Mouse (Mus musculus): ENCODE results near the gene Siah1a. TPM values are rescaled to one million over a fixed set of nuclear protein-coding genes. Genes with fewer than 3 reads are reported as not detected.

Siah1a gene
- total RNA-seq, 2 experiments from 2014 or later = 30.9 to 32.9 TPM

DNA sequence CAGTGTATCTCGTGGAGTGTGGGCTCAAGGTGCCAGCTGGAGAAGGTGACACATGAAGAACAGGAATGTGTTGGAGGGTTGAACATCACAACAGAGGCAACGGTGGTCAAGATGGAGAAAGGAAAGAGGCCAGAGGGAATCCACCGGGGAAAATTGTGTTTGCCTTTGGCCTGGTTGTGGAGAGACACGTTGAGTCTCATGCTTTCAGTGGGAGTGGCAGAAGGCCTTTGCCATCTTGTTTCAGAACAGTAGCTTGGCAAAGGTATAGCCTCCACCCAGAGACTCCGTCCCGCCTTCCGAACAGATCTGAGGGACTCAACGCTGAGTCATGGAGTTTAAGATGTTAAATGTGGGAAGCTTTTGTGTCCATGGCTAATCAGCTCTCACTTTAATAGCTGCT is 19.9 kb upstream of the Siah1a start:
- no peak for TF ChIP-seq CTCF (IDR thresholded peaks at IDR 0.05)
- H3K27ac ChIP-seq = no peak overlapping the region
- intact Hi-C loops (cut with DNase I) = no loop called here
- no peak for DNase-seq (ENCODE audit: extremely low spot score in 1 of 2, low spot score in 2 of 2)
- H3K4me3 ChIP-seq = no peak overlapping the region

DNA sequence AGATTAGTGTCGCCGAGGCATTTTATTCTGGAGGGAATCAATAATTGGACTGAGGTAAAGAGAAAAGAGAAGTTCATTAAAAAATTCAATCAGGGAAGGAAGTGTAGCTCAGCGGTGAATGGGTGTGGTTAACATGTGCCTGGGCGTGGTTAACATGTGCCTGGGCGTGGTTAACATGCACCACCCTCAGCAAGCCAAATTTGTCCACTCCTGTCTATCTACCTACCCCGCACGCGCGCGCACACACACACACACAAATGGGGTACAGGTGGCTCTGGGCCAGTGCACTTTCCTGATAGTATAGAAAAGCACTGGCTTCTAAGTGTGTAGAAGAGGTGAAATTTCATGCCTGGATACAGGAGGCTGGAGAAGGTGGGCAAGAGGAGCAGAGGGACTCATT is 19.4 kb upstream of the Siah1a start:
- Histone ChIP-seq H3K4me3 (no peak overlapping the region), H3K27ac (no peak overlapping the region)
- intact Hi-C loops (cut with DNase I) = no loop called here
- no peak for DNase-seq (ENCODE audit: extremely low spot score in 1 of 2, low spot score in 2 of 2)
- TF ChIP-seq CTCF (IDR thresholded peaks at IDR 0.05) = no peak

DNA sequence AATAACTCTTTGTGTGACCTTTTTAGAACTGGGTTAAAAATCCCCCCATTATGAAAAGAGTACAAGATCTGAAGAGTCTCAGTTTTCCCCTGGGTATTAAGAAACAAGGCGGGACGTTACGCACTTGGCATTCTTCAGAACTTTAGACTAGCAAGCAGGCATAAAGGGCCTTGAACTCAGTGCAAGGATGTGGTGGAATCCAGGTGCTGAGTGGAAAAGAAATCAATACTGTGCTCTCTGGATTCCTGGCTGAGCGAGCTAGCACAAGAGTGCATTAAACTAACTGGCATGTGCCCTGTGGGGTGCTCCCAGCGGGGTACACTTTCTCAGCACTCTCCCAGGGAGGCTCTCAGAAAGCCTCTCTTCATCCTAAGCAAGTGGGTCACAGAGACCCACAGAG is 17.1 kb upstream of the Siah1a start:
- no peak overlapping the region for H3K27ac ChIP-seq
- intact Hi-C loops (cut with DNase I) = no loop called here
- H3K4me3 ChIP-seq = no peak overlapping the region
- DNase-seq (ENCODE audit: extremely low spot score in 1 of 2, low spot score in 2 of 2) = no peak
- no peak for TF ChIP-seq CTCF (IDR thresholded peaks at IDR 0.05)

DNA sequence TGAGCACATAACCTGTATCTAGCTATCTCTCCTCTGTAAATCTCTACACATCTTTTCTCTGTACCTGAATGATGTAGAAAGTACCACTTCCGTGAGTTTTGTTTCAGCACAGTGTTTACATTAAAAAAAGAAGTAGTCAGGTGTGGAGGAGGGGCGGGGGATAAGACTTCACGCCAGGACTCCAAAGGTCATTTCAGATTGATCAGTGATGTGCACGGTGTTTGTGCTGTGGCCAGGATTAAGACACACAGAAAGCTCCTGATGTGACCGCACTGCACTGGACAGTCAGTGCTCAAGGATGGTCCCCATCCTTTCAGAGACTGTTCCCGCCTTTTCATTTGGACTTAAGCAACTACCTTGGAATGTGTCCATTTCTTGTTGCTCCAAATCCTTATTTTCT is 15.0 kb upstream of the Siah1a start:
- TF ChIP-seq CTCF (IDR thresholded peaks at IDR 0.05) = no peak
- no peak overlapping the region for H3K4me3 ChIP-seq
- no peak overlapping the region for H3K27ac ChIP-seq
- intact Hi-C loops (cut with DNase I) = no loop called here
- DNase-seq (ENCODE audit: extremely low spot score in 1 of 2, low spot score in 2 of 2) = no peak

DNA sequence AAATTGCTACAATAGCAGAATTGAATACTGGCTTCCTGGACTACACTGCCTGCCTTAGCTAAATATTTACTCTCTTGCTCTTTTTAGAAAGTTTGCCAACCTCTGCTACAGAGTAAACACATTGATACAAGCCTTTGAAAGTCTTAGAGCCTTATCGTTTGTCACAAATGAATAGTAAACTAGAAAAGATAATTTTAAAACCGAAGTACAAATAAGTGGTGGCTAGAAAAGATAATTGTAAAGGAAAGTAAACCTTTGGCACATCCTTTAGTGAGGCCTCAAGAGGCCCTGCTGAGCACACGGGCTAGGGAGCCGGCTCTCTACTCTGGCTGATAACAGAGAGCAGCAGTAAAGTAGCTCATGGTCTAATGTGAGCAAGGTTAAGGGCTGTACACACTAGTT is 13.4 kb upstream of the Siah1a start:
- no peak for DNase-seq (ENCODE audit: extremely low spot score in 1 of 2, low spot score in 2 of 2)
- Histone ChIP-seq H3K4me3 (no peak overlapping the region), H3K27ac (no peak overlapping the region)
- intact Hi-C loops (cut with DNase I) = no loop called here
- TF ChIP-seq CTCF (IDR thresholded peaks at IDR 0.05) = no peak

DNA sequence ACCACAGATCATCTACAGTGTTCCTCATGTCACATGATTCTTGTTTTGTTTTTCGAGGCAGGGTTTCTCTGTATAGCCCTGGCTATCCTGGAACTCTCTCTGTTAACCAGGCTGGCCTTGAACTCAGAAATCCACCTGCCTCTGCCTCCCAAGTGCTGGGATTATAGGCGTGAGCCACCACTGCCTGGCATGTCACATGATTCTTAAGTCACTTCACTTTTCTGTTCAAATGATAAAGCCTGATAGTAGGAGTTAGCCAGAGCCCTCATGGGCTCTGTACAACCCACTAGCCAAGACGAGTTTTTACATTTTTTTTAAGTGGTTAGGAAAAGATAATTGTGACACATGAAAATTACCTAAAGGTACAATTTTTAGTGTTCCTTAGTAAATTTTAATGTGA is 12.9 kb upstream of the Siah1a start:
- no peak for DNase-seq (ENCODE audit: extremely low spot score in 1 of 2, low spot score in 2 of 2)
- TF ChIP-seq CTCF (IDR thresholded peaks at IDR 0.05) = no peak
- intact Hi-C loops (cut with DNase I) = no loop called here

DNA sequence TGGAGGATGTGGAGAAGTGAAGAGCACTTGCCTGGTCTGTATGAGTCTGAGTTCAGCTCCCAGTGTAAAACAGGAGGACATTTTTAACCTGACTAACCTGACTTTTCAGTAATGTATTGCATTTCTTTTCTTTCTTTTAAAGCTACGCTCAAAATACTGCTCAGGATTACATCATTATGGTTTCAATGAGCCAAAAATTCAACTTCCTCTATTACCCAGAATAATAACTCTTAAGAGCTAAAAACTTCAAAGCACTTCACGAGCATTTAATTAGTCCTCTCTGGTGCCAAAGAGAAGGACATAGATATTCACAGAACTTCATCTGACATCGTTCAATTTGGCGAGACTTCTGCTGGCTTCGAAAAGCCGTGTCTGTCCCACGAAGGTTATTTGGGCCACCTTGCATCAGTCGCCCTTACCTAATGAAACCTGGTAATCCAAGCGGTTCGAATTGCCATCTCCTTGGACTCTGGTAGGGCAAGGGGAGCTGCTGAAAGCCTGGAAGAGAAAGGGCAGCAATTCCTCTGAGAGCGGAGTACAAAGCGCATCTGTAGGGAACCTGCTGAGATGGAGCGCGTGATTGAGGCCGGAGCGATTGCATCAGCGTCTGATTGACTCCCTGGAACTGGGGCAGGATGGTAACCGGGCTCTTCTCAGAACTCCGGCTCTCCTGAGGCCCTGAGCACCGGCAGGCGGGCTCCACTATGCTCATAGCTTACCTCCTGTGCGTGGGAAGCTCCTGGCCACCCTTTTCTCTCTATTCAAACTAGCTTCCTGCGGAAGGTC is 11.4 kb upstream of the Siah1a start:
- peak; percentile 38 to 45 for DNase-seq (ENCODE audit: extremely low spot score in 1 of 2, low spot score in 2 of 2)
- peak overlapping the region; percentile 56; the same call in 1 of the 2 replicates for H3K27ac ChIP-seq
- H3K4me3 ChIP-seq = peak overlapping the region; percentile 37
- no peak for TF ChIP-seq CTCF (IDR thresholded peaks at IDR 0.05)
- intact Hi-C loops (cut with DNase I) = no loop called here

More for the DNA sequence above, 12.9 kb upstream of the Siah1a start:
- Histone ChIP-seq H3K27ac (no peak overlapping the region), H3K4me3 (no peak overlapping the region)

DNA sequence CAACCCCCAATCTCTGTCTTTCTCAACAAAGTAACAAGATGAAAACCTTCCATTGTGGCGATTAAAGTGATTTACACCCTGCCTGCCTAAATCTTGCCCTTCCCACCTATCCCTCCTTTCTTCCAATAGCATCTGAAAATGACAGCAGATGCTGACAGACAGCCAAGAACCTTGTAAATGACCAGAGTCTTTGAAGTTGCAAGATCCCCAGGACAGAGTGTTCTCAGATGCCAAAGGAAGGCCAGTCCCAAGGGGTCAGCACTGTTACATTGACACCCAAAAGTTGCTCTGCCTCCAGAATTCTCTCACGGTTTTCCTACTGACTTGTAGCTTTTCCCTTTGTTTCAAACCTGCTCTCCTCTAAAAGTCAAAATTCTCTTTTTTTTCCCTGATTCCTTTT is 4.1 kb upstream of the Siah1a start:
- intact Hi-C loops (cut with DNase I) = loop anchor here (5.0 kb wide), 1 partner anchor 152 kb away; no protein-coding TSS in a partner anchor
- H3K27ac ChIP-seq = no peak overlapping the region
- TF ChIP-seq CTCF (IDR thresholded peaks at IDR 0.05) = no peak
- no peak overlapping the region for H3K4me3 ChIP-seq
- DNase-seq (ENCODE audit: extremely low spot score in 1 of 2, low spot score in 2 of 2) = no peak

DNA sequence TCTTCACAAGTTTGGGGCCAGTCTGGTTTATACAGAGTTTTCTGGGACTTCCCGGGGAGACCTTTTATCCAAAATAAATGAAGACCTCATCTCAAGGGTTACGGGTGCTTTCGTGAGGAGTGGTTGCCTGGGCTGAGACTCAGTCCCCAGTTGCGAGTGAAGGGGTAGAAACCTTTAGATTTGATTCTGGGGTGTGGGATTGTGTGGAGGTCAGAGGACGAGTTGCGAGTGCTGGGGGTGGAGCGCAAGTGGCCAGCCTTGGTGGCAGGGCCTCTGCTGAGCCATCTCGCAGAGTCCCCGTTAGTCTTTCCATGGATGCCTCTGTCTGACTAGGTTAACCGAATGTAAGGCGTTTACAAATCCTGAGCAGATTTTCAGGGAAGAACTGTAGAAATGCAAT is 777 bp upstream of the Siah1a start:
- Histone ChIP-seq H3K4me3 (peak overlapping the region; percentile 82), H3K27ac (peak overlapping the region; percentile 95)
- TF ChIP-seq CTCF (IDR thresholded peaks at IDR 0.05) = no peak
- intact Hi-C loops (cut with DNase I) = loop anchor here (5.0 kb wide), 1 partner anchor 156 kb away; no protein-coding TSS in a partner anchor
- no peak for DNase-seq (ENCODE audit: extremely low spot score in 1 of 2, low spot score in 2 of 2)

DNA sequence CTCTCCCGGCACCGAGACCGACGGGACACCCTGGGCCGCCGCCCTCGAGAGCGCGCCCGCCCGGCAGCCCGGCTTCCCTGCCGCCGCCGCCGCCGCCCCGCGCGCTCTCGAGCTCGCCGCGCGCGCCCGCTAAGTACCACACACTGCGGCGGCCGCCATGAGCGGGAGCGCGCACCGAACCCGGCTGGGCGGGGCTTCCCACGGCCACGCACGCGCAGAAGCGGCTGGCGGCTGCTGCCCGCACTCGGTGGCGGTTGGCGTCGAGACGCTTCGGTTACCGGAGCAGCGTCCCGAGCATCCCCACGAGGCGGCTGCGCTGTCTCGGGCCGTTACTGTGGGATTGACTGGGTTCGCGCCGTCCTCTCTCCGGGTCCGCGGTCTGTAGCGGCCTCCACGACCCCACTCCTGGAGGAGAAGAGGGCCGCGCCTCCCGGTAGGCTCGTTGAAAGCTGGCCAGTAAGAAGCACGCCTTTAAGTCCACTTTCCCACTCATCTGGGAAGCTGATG is 254 bp upstream of the Siah1a start:
- peak; percentile 94 to 97 for DNase-seq (ENCODE audit: extremely low spot score in 1 of 2, low spot score in 2 of 2)
- intact Hi-C loops (cut with DNase I) = loop anchor here (1.0 to 5.0 kb wide), 2 partner anchors 138 to 156 kb away; no protein-coding TSS in a partner anchor
- TF ChIP-seq CTCF (IDR thresholded peaks at IDR 0.05) = no peak; the same call in 1 of the 2 replicates
- Histone ChIP-seq H3K27ac (peak overlapping the region; percentile 97), H3K4me3 (peak overlapping the region; percentile 82)

DNA sequence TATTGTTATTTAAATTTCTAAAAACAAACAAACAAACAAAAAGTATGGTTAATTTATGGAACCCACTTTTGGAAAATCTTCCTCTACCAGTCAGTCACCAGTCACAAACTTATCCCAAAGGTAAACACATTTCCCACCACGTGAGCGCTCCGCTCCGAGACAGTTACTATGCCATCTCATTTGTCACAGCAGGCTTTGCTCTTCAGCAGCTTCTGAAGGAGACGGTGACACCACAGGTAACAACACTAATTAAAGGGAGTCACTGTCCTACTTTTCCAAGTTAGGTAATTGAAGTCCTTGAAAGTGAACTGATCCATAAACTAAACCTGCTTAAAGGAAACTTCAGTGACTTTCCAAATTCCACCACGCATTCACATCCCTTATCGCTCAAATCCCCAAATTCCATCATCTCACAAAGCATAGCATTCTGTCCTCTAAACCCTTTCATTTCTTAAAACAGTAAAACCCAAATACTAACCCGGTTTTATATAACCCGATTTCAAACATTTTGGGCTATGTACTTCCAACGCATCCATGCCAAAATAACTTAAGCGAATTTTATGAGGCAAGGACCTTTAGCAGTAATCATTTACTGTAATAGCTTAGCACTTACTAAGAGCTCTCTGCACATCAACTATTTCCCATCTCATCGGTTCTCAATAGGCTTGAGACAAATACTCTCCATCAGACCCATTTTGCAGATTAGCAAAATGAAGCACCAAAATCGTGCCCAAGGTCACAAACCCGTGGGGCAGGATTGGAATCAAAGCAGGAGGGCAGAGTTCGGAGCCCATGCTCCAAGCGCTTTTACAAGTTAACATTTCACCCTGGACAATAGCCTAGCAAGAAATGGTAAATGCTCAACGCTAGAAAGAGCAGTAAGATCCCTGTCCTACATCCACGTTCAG is 1.2 kb downstream of the Siah1a start:
- intact Hi-C loops (cut with DNase I) = loop anchor here (1.0 to 5.0 kb wide), 2 partner anchors 140 to 158 kb away; no protein-coding TSS in a partner anchor
- no peak for DNase-seq (ENCODE audit: extremely low spot score in 1 of 2, low spot score in 2 of 2)

More for the DNA sequence above, 1.2 kb downstream of the Siah1a start:
- peak overlapping the region; percentile 97 for H3K27ac ChIP-seq
- H3K4me3 ChIP-seq = peak overlapping the region; percentile 82
- no peak for TF ChIP-seq CTCF (IDR thresholded peaks at IDR 0.05)
